Mouse (Mus musculus) bone marrow macrophage, adult 2 months (primary cell): Measurements from ENCODE around the gene Cox7a2l. TPM values are rescaled to one million over a fixed set of nuclear protein-coding genes. Genes with fewer than 3 reads are reported as not detected.

ENCODE experiments used
- H3K27ac ChIP-seq: 2 replicates; pipeline ENCODE4 v1.5.1; 2012; ENCODE audit warnings: low read depth, low read length; ENCODE audit not compliant: insufficient read depth
- H3K4me1 ChIP-seq: 2 replicates; pipeline ENCODE4 v1.6.1; 2012; ENCODE audit warnings: low read length; ENCODE audit not compliant: control insufficient read depth, insufficient read depth
- H3K4me3 ChIP-seq: 2 replicates; pipeline ENCODE4 v1.5.1; 2012; ENCODE audit warnings: mild to moderate bottlenecking, low read length, moderate library complexity; ENCODE audit not compliant: insufficient read depth
- CTCF ChIP-seq: IDR thresholded peaks from 2 replicates; pipeline ENCODE4 v1.5.1; 2012; ENCODE audit warnings: low read depth, mild to moderate bottlenecking, low read length, moderate library complexity
- POLR2A ChIP-seq: IDR thresholded peaks from 2 replicates; pipeline ENCODE4 v1.6.1; 2012; ENCODE audit warnings: mild to moderate bottlenecking, low read depth, low read length, borderline replicate concordance
- polyA plus RNA-seq: library from polyadenylated mRNA; stranded (reverse); fragments of >200 nt; gene quantifications from 2 replicates; pipeline ENCODE4 v1.2.4, GENCODE M21; 2012; ENCODE audit not compliant: missing spikeins, insufficient read depth, insufficient read length

Cox7a2l gene
- polyA plus RNA-seq = 346 and 372 TPM in 2 replicates

- Histone ChIP-seq H3K4me3 (no peak within 1 kb of the TSS), H3K27ac (no peak within 1 kb of the TSS), H3K4me1 (peaks cover 12% of the 10 kb centered on the region)
- TF ChIP-seq POLR2A (no peak), CTCF (no peak)
These were observed at the start of gene Cox7a2l for GRCm38 (mm10) chr17:83517280-83518015. Gene Cox7a2l, minus strand, starts transcription at chr17:83517330.

- TF ChIP-seq CTCF (no peak), POLR2A (no peak)
- H3K27ac ChIP-seq = no peak overlapping the region
These were observed 48.4 kb upstream of the Cox7a2l start for GRCm38 (mm10) chr17:83565506-83565905.

GRCm38 (mm10) chr17:83564119-83564820, 47.1 kb upstream of the Cox7a2l start:
- peak overlapping the region; percentile 44 for H3K27ac ChIP-seq
- TF ChIP-seq POLR2A = no peak
- no peak for TF ChIP-seq CTCF
- H3K4me1 ChIP-seq = peaks cover 6% of the 10 kb centered on the region; the same call in 1 of the 2 replicates
- H3K4me3 ChIP-seq = no peak overlapping the region

More at GRCm38 (mm10) chr17:83565506-83565905, 48.4 kb upstream of the Cox7a2l start:
- peaks cover 6% of the 10 kb centered on the region; the same call in 1 of the 2 replicates for H3K4me1 ChIP-seq
- H3K4me3 ChIP-seq = no peak overlapping the region

- H3K4me1 ChIP-seq = peaks cover 6% of the 10 kb centered on the region; the same call in 1 of the 2 replicates
- peak overlapping the region; percentile 27; the same call in 1 of the 2 replicates for H3K4me3 ChIP-seq
- TF ChIP-seq CTCF (peak; percentile 67), POLR2A (no peak)
- H3K27ac ChIP-seq = peak overlapping the region; percentile 44
These were observed 46.6 kb upstream of the Cox7a2l start for GRCm38 (mm10) chr17:83563703-83564111.

GRCm38 (mm10) chr17:83562153-83563010, 45.3 kb upstream of the Cox7a2l start:
- TF ChIP-seq POLR2A = no peak
- Histone ChIP-seq H3K4me3 (no peak overlapping the region), H3K27ac (no peak overlapping the region), H3K4me1 (peaks cover 6% of the 10 kb centered on the region; the same call in 1 of the 2 replicates)

GRCm38 (mm10) chr17:83559081-83559480, 42.0 kb upstream of the Cox7a2l start:
- Histone ChIP-seq H3K4me3 (no peak overlapping the region), H3K4me1 (peaks cover 3% of the 10 kb centered on the region; the same call in 1 of the 2 replicates), H3K27ac (no peak overlapping the region)
- TF ChIP-seq POLR2A (no peak), CTCF (no peak)

GRCm38 (mm10) chr17:83555836-83556235, 38.7 kb upstream of the Cox7a2l start:
- Histone ChIP-seq H3K4me1 (no peaks in the 10 kb centered on the region), H3K27ac (no peak overlapping the region), H3K4me3 (no peak overlapping the region)
- TF ChIP-seq CTCF (no peak), POLR2A (no peak)

- TF ChIP-seq POLR2A (no peak), CTCF (no peak)
- Histone ChIP-seq H3K27ac (no peak overlapping the region), H3K4me3 (no peak overlapping the region), H3K4me1 (no peaks in the 10 kb centered on the region)
These were observed 37.9 kb upstream of the Cox7a2l start for GRCm38 (mm10) chr17:83554997-83555396.

GRCm38 (mm10) chr17:83548501-83549233, 31.5 kb upstream of the Cox7a2l start:
- Histone ChIP-seq H3K4me3 (no peak overlapping the region), H3K4me1 (peaks cover 12% of the 10 kb centered on the region), H3K27ac (no peak overlapping the region)
- TF ChIP-seq CTCF (peak; percentile 37; the same call in 1 of the 2 replicates), POLR2A (no peak)
